Mouse (Mus musculus) layer of hippocampus, adult 18-20 months (tissue): ENCODE results near the gene Cyp27a1. TPM values are rescaled to one million over a fixed set of nuclear protein-coding genes. Genes with fewer than 3 reads are reported as not detected.

Source experiments
- DNase-seq, 2 experiments: peaks; one replicate each; pipeline ENCODE4 v3.0.0; 2022; ENCODE audit warnings: low spot score in 2 of 2
- total RNA-seq, 2 experiments: library from RNA; stranded (reverse); gene quantifications; 2 replicates each; pipeline ENCODE4 v1.2.3; 2021

Gene Cyp27a1
- total RNA-seq, 2 experiments from 2014 or later = 4.8 to 5.2 TPM

DNA sequence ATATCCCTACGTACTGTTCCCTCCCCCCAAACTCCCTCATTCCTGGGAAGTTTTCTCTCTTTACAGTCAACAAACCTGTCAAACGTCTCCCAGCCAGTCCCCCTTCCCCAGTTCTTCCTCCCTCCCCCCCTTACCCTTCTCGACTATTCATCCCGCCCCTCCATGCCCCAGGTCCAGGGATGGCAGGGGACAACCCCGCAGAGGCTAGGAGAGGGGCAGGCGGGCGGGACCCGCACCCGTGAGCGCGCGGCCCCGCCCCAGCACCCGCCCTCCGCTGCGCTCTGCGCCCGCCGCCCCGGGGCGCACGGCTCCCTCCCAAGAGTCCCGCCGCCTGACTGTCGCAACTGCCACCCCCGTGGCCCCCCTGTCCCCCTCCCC is 58.1 kb downstream of the Cyp27a1 start:
- no peak for DNase-seq

DNA sequence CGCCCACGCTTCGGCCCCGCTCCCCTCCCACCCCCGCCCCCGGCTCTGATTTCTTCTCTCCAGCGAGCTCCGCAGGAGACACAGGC is 58.3 kb downstream of the Cyp27a1 start, which contains the start of gene Wnt6:
Gene Wnt6 (plus strand): TSS at position 48 of the 86 bp plus-strand sequence.
- DNase-seq = no peak

DNA sequence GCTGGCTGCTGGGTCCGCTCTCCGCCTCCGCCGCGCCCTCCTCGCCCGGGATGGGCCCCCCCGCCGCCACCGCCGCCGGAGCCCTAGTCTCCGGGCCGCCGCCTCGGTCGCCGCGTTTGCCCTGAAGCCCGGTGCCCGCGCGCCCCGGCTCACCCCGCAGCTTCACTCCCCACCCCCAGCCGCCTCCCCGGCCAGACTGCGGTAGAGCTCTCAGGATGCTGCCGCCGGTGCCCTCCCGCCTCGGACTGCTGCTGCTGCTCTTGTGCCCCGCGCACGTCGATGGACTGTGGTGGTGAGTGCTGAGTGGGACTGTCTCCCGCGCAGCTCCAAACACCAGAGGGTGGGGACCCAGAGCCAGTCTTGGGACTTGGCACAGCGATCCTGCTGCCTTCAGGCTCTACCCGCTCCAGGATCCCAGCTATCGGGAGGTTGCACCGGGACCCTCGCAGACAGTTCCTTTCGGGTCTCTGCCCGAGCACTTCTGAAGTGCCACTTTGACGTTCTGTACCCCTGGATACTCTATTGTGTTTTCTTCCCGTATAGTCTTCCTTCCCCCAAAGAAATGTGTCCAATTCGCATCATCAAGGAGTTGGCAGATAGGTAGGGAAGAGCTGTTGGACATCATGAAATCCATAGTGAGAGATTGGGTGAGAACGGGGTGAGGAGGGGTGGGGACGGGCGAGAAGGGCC is 58.7 kb downstream of the Cyp27a1 start:
- DNase-seq = no peak

DNA sequence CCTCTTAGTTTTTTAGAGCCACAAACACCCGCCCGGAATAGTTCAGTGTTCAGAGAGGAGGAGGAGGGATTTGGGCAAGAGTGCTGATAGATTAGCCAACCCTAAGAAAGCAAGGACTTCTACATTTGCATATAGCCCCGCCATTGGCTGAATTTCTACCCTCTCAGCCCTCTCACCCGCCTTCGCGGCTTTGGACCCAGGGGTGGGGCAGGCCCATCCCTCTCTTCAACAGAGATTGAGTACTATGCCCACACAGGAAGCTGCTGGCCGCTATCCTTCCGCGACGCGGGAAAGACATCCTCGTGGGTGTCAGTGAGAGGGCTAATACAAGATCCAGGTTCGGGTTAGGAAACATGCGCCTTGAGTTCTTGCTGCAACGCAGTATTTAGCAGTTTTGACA is 59.8 kb downstream of the Cyp27a1 start:
- DNase-seq = peak; percentile 37 to 55

DNA sequence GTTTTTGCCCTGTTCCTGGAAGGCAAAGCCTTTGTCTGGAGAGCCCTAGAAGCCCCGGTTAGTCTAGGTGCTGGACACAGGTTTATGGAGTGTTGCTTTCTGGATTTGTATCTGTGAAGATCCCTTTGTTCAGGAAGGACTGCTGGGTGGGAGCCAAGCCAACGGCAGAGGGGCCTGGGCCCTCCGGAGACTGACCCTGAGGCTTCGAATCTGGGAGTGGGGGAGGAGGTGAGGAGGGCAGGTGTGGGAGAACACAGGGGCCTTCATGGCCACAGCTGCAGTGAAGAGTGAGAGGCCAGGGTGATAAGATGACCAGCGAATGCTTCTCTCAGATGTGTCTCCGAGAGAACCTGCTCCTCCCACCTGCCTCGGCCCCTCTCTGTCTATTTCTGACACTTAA is 60.7 kb downstream of the Cyp27a1 start:
- DNase-seq = no peak

DNA sequence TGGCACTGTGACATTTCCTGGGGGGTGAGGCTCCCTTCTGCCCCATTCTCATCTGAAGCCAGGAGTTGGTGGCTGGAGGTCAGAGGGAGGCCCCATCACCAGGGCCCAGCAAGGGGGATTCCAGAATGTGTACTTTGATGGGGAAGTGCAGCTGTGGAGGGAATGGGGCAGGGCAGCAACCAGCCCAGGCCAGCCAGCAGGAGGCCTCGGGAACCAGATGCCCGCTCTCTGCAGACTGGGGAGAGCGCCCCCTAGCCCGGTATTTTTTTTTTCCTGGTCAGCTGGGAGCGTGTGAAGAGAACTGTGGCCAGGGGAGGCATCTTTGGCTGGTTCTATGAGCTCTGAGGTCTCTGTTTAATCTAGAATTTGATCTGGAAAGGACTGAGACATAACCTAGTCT is 62.4 kb downstream of the Cyp27a1 start:
- no peak for DNase-seq

DNA sequence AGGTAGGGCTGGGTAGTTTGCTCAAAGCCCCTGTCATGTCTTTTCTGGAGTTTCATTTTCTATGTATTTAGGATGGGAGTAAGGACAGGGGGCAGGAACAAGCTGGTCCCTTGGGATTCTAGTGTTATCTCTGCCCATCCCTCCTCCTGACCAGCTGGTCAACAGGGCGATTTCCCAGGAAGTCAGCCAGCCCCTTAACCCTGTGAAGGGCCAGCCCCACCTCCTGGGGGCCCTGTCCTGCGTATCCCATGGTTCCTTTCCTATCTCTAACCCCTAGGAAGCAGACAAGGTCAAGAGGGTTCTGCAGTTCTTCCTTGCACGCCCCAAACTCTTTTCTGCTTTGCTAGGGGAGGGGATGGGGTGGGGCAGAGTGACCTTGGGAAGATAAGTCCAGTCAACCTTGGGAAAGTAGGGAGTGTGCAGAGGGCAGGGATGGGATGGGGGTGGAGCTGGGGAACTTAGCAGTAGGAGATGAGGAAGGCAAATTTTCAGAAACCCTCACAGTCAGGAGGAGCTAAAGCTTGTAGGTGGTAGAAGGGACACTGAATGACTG is 65.6 kb downstream of the Cyp27a1 start:
- no peak for DNase-seq

DNA sequence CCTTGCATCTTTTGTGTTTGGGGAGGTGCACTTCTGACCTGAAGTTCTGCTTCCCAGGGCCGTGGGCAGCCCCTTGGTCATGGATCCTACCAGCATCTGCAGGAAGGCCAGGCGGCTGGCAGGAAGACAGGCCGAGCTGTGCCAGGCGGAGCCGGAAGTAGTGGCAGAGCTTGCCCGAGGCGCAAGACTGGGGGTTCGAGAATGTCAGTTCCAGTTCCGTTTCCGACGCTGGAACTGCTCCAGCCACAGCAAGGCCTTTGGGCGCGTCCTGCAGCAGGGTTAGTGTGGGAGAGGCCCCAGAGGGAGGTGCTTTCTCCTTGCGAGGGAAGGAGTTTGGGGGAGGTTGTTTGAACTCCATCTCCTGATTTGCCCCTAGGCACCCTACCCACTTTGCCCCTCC is 68.7 kb downstream of the Cyp27a1 start:
- DNase-seq = no peak

DNA sequence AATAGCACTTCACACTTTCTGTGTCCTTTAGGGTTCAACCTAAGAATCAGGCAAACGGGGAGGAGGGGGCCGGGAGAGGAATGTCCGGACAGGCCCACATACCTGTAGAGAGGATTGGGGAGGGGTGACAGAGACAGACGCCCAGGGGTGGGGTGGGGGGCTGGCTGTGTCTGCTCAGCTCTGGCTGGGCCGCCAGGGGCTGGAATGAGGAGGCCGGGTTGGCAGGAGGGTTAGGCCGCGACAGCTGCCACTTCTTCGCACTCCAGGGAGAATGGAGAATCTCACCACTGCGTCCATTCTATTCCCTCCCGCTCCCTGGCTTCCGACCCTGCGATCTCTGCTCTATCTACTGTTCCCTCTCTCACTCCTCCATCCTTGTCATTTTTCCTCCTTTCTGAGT is 70.2 kb downstream of the Cyp27a1 start:
- no peak for DNase-seq

DNA sequence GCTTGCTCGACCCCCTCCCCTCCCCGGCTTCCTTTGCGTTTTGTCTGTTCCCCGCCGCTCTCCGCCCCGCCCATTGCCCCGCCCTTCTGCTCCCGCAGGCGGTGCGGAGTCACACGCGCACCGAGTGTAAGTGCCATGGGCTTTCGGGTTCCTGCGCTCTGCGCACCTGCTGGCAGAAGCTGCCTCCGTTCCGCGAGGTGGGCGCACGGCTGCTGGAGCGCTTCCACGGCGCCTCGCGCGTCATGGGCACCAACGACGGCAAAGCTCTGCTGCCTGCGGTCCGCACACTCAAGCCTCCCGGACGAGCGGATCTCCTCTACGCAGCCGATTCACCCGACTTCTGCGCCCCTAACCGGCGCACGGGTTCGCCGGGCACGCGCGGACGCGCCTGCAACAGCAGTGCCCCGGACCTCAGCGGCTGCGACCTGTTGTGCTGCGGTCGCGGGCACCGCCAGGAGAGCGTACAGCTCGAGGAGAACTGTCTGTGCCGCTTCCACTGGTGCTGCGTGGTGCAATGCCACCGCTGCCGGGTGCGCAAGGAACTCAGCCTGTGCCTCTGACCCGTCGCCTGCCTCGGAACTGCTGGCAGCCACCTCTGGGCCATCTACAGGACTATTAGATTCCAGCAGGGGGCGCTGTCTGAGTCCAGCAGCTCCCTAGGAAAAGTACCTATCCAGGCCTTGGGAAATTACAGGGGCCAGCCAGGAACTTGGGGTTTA is 70.8 kb downstream of the Cyp27a1 start:
- peak in 1 of 2 experiments; percentile 58 for DNase-seq

Other genes starting within 250 kb of the Cyp27a1 start
- gene Cnot9, start 207.5 kb upstream of the Cyp27a1 start, total RNA-seq = 10 to 100 TPM; 24.6 to 27.0 TPM
- gene Plcd4, start 170.7 kb upstream of the Cyp27a1 start, total RNA-seq = 10 to 100 TPM; 19.5 to 22.5 TPM
- gene Usp37, start 169.3 kb upstream of the Cyp27a1 start, total RNA-seq = 10 to 100 TPM; 22.7 to 27.4 TPM
- gene Zfp142, start 125.3 kb upstream of the Cyp27a1 start, total RNA-seq = 10 to 100 TPM; 30.9 to 32.4 TPM
- 10 to 100 TPM; 23.7 to 24.3 TPM for gene Bcs1l, start 125.3 kb upstream of the Cyp27a1 start, total RNA-seq
- 10 to 100 TPM; 57.5 to 66.2 TPM for gene Rnf25, start 112.2 kb upstream of the Cyp27a1 start, total RNA-seq
- 1 to 10 TPM; 3.4 to 5.6 TPM for gene Stk36, start 112.1 kb upstream of the Cyp27a1 start, total RNA-seq
- gene Ttll4, start 51.8 kb upstream of the Cyp27a1 start, total RNA-seq = 10 to 100 TPM; 23.0 to 25.0 TPM
- gene Prkag3, start 35.6 kb downstream of the Cyp27a1 start, total RNA-seq = under 1 TPM; 0.28 to 0.30 TPM
- gene Wnt6, start 58.3 kb downstream of the Cyp27a1 start, total RNA-seq = under 1 TPM; 0.35 to 0.46 TPM
- gene Wnt10a, start 77.9 kb downstream of the Cyp27a1 start, total RNA-seq = 1 to 10 TPM; 3.4 to 3.7 TPM
- 100 to 1,000 TPM; 203 to 204 TPM for gene Cdk5r2, start 141.4 kb downstream of the Cyp27a1 start, total RNA-seq
- not detected for gene Fev, start 171.8 kb downstream of the Cyp27a1 start, total RNA-seq
- gene Cryba2, start 179.6 kb downstream of the Cyp27a1 start, total RNA-seq = under 1 TPM in 1 of 2 experiments, not detected in 1; 0.48 TPM
- 1 to 10 TPM; 1.8 to 3.1 TPM for gene Cfap65, start 222.0 kb downstream of the Cyp27a1 start, total RNA-seq
- under 1 TPM; 0.20 to 0.32 TPM for gene Ihh, start 238.1 kb downstream of the Cyp27a1 start, total RNA-seq